Mouse (Mus musculus): ENCODE results near the gene Midn. TPM values are rescaled to one million over a fixed set of nuclear protein-coding genes. Genes with fewer than 3 reads are reported as not detected.

Gene Midn
- polyA plus RNA-seq (2017; shearing (Covaris generic)), result 5.6 TPM

GRCm38 (mm10) chr10:80147719-80148601 lies at the start of gene Midn:
TSS of gene Midn (plus strand) at chr10:80148272.

DNA sequence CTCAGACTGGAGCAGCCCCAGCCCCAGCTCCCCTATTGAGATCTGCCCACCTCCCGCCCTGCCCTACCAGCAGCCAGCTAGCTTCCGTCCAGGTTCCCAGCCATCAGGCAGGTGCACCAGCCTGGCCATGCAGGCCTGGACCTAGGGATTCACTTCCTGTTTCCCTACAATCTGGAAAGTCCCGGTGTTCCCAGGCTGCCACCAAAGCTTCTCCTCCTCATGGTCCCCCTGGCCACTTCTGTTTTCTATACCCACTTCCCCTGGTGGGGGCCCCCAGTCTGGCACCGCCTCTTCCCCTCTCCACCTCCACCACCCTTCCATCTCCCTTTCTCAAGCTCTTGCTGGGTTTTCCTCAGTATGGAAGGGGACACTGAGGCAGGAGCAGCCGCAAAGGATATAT lies 42.6 kb upstream of the Midn start, which contains the start of gene Sbno2:
TSS of gene Sbno2 (minus strand) at position 112 of the 400 bp plus-strand sequence.

DNA sequence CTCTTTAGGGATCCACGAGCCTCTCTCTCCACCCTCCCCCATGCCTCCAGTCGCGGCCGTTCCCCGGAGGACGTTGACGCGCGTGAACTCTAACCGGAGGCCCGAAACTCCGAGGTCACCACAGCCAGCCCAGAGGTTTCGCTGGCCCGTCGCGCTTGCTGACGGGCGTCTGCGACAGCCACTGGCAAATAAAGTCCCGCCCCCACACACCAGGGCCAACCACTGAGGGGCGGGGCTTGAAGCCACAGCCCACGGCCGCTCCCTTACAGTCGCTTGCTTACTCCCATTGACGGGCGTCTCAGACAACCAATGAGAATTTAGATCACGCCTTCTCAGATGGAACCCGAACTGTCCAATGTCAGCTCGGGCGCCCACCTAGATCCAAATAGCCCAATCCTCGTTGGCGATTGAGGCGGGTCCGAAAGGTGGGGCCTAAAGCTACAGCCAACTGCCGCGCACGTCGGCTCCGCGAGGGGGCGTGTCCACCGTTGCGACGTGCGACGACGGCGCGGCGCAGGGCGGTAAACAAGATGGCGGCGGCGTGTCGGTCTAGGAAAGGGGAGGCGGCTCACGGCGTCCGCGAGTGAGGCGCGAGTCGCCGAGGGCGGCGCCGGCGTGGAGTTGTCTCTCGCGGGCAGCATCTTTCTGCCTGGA lies 32.7 kb upstream of the Midn start, which contains the start of gene Stk11:
TSS of gene Stk11 (plus strand) at position 514 of the 654 bp plus-strand sequence.

DNA sequence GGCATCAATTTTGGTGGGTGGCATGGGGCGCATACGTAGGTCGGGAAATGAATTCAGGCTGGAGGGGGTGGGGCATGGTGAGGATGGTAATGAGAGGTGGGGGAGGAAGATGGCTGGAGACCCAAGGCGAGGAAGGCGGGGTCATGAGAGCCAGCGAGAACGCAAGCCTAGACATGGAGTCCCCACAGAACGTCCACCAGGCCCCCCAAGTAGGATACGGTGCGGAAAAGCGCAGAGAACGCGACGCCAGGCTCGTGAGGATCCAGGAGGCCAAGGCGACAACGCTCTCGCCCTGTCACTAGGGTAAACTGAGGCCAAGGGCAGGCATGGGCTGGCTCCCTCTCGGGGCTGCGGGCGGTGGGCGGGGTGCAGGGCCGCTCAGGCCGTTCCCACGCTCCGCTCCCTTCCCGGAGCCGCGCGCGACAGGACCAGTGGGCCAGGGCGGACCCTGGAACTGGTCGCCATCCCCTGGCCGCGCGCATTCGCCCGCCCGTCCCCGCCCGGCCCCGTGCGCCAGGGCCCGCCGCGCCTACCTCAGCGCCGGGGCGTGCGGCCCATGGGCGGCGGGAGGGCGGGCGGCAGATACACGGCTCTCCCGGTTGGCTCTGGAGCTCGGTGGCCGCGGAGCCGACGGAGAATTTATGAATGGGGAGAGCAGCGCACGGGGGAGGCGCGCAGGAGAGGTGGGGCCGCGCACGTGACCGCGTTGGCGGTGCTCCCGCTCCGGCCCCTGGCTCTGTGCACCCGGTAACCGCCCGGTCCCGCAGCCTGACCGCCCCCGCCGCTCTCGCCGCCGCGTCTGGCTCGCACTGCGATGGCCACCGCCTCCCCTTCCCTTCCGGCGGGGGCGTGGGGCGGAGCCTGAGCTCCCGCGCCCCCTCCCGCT lies 9.3 kb upstream of the Midn start, which contains the start of gene Atp5d:
TSS of gene Atp5d (plus strand) at position 80 of the 886 bp plus-strand sequence.

DNA sequence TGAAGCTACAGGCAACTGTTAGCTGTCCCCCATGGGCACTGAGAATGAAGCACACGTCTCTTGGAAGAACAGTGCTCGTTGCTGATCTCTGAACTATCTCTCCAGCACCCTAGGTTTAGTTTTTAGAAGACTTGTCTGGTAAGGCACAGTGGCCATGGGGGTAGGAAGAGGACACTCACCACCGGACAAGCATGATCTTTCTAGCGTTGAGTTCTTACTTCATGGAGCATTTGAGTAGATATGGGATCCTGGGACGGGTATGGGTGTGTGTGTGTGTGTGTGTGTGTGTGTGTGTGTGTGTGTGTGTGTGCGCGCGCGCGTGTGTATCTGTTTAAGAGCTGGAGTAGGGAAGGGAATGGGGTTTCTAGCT lies 7.4 kb upstream of the Midn start, which contains the start of gene Cbarp:
TSS of gene Cbarp (minus strand) at position 170 of the 370 bp plus-strand sequence.

GRCm38 (mm10) chr10:80165392-80166128 lies 17.5 kb downstream of the Midn start, which contains the start of gene Cirbp:
TSS of gene Cirbp (plus strand) at chr10:80165985.

GRCm38 (mm10) chr10:80172527-80173292 lies 24.6 kb downstream of the Midn start, which contains the start of gene 1600002K03Rik:
TSS of gene 1600002K03Rik (plus strand) at chr10:80172944.

GRCm38 (mm10) chr10:80179068-80180051 lies 31.3 kb downstream of the Midn start, which contains the start of gene Efna2:
TSS of gene Efna2 (plus strand) at chr10:80179482.

Other genes starting within 250 kb of the Midn start
- gene Med16, start 239.3 kb upstream of the Midn start, polyA plus RNA-seq (2017; shearing (Covaris generic)), result 40.9 TPM
- gene Gm26602, start 237.4 kb upstream of the Midn start, polyA plus RNA-seq (2017; shearing (Covaris generic)), result 23.3 TPM
- gene Kiss1r, start 231.3 kb upstream of the Midn start, polyA plus RNA-seq (2017; shearing (Covaris generic)), result 0.50 TPM
- 193 TPM for gene R3hdm4, start 227.1 kb upstream of the Midn start, polyA plus RNA-seq (2017; shearing (Covaris generic))
- 9.6 TPM for gene Arid3a, start 221.2 kb upstream of the Midn start, polyA plus RNA-seq (2017; shearing (Covaris generic))
- 73.4 TPM for gene Wdr18, start 188.1 kb upstream of the Midn start, polyA plus RNA-seq (2017; shearing (Covaris generic))
- gene Grin3b, start 177.6 kb upstream of the Midn start, polyA plus RNA-seq (2017; shearing (Covaris generic)), result not detected
- 32.9 TPM for gene Tmem259, start 163.9 kb upstream of the Midn start, polyA plus RNA-seq (2017; shearing (Covaris generic))
- gene Cnn2, start 159.7 kb upstream of the Midn start, polyA plus RNA-seq (2017; shearing (Covaris generic)), result 937 TPM
- 60.9 TPM for gene Abca7, start 151.8 kb upstream of the Midn start, polyA plus RNA-seq (2017; shearing (Covaris generic))
- gene Arhgap45, start 131.6 kb upstream of the Midn start, polyA plus RNA-seq (2017; shearing (Covaris generic)), result 916 TPM
- gene Polr2e, start 108.5 kb upstream of the Midn start, polyA plus RNA-seq (2017; shearing (Covaris generic)), result 195 TPM
- 441 TPM for gene Gpx4, start 101.1 kb upstream of the Midn start, polyA plus RNA-seq (2017; shearing (Covaris generic))
- 59.4 TPM for gene Sbno2, start 42.7 kb upstream of the Midn start, polyA plus RNA-seq (2017; shearing (Covaris generic))
- gene Stk11, start 32.5 kb upstream of the Midn start, polyA plus RNA-seq (2017; shearing (Covaris generic)), result 47.2 TPM
- gene Atp5d, start 9.6 kb upstream of the Midn start, polyA plus RNA-seq (2017; shearing (Covaris generic)), result 400 TPM
- 3.4 TPM for gene Cbarp, start 7.4 kb upstream of the Midn start, polyA plus RNA-seq (2017; shearing (Covaris generic))
- gene Cirbp, start 17.7 kb downstream of the Midn start, polyA plus RNA-seq (2017; shearing (Covaris generic)), result 228 TPM
- 21.5 TPM for gene 1600002K03Rik, start 24.7 kb downstream of the Midn start, polyA plus RNA-seq (2017; shearing (Covaris generic))
- 0.17 TPM for gene Efna2, start 31.2 kb downstream of the Midn start, polyA plus RNA-seq (2017; shearing (Covaris generic))
- gene Mum1, start 78.2 kb downstream of the Midn start, polyA plus RNA-seq (2017; shearing (Covaris generic)), result 119 TPM
- 273 TPM for gene Ndufs7, start 100.8 kb downstream of the Midn start, polyA plus RNA-seq (2017; shearing (Covaris generic))
- 0.67 TPM for gene Gamt, start 112.7 kb downstream of the Midn start, polyA plus RNA-seq (2017; shearing (Covaris generic))
- 94.1 TPM for gene Dazap1, start 113.2 kb downstream of the Midn start, polyA plus RNA-seq (2017; shearing (Covaris generic))
- 790 TPM for gene Rps15, start 144.2 kb downstream of the Midn start, polyA plus RNA-seq (2017; shearing (Covaris generic))
- 0.24 TPM for gene Apc2, start 147.7 kb downstream of the Midn start, polyA plus RNA-seq (2017; shearing (Covaris generic))
- 82.5 TPM for gene 2310011J03Rik, start 172.3 kb downstream of the Midn start, polyA plus RNA-seq (2017; shearing (Covaris generic))
- gene Pcsk4, start 181.2 kb downstream of the Midn start, polyA plus RNA-seq (2017; shearing (Covaris generic)), result 28.8 TPM
- gene Reep6, start 181.7 kb downstream of the Midn start, polyA plus RNA-seq (2017; shearing (Covaris generic)), result 0.41 TPM
- not detected for gene Adamtsl5, start 200.1 kb downstream of the Midn start, polyA plus RNA-seq (2017; shearing (Covaris generic))
- gene Plk5, start 208.2 kb downstream of the Midn start, polyA plus RNA-seq (2017; shearing (Covaris generic)), result not detected
- 8.7 TPM for gene Mex3d, start 239.4 kb downstream of the Midn start, polyA plus RNA-seq (2017; shearing (Covaris generic))